Mouse (Mus musculus) regulatory T cell (primary cell): Measurements from ENCODE around the gene Ckap2l.

Source experiments
- in situ Hi-C: fragments of 300-600 bp; cut with MboI, MseI; formaldehyde crosslinking; loops from one replicate; pipeline ENCODE4 v1.15.1; 2025; ENCODE audit warnings: high pct_unique_total_duplicates

Gene Ckap2l

GRCm38 (mm10) chr2:129236526-129236925 is 60.5 kb downstream of the Ckap2l start:
- in situ Hi-C loops, result no loop called here

- in situ Hi-C loops, result no loop called here
Observed at GRCm38 (mm10) chr2:129234731-129235130, 62.3 kb downstream of the Ckap2l start.

- in situ Hi-C loops, result no loop called here
Observed at GRCm38 (mm10) chr2:129233803-129234477, 63.1 kb downstream of the Ckap2l start.

- in situ Hi-C loops, result no loop called here
Observed at GRCm38 (mm10) chr2:129233218-129233617, 63.8 kb downstream of the Ckap2l start.

- in situ Hi-C loops, result no loop called here
Observed at GRCm38 (mm10) chr2:129232484-129232883, 64.5 kb downstream of the Ckap2l start.

GRCm38 (mm10) chr2:129232023-129232422 is 65.0 kb downstream of the Ckap2l start:
- in situ Hi-C loops, result no loop called here

GRCm38 (mm10) chr2:129229316-129229715 is 67.7 kb downstream of the Ckap2l start:
- in situ Hi-C loops, result no loop called here

GRCm38 (mm10) chr2:129228571-129228970 is 68.4 kb downstream of the Ckap2l start:
- in situ Hi-C loops, result no loop called here

GRCm38 (mm10) chr2:129227709-129228108 is 69.3 kb downstream of the Ckap2l start:
- in situ Hi-C loops, result no loop called here

- in situ Hi-C loops, result no loop called here
Observed at GRCm38 (mm10) chr2:129227011-129227529, 69.9 kb downstream of the Ckap2l start.

- in situ Hi-C loops, result no loop called here
Observed at GRCm38 (mm10) chr2:129226296-129226851, 70.6 kb downstream of the Ckap2l start.

GRCm38 (mm10) chr2:129225251-129225819 is 71.7 kb downstream of the Ckap2l start:
- in situ Hi-C loops, result no loop called here

GRCm38 (mm10) chr2:129224178-129224577 is 72.8 kb downstream of the Ckap2l start:
- in situ Hi-C loops, result no loop called here

- in situ Hi-C loops, result no loop called here
Observed at GRCm38 (mm10) chr2:129221097-129221632, 75.8 kb downstream of the Ckap2l start.

- in situ Hi-C loops, result loop anchor here (5.0 kb wide), 1 partner anchor 51 kb away; no protein-coding TSS in a partner anchor
Observed at GRCm38 (mm10) chr2:129218537-129219105, 78.4 kb downstream of the Ckap2l start.
